Mouse (Mus musculus) hindbrain, postnatal 0 days (tissue): ENCODE results near the gene Vmn1r131. TPM values are rescaled to one million over a fixed set of nuclear protein-coding genes. Genes with fewer than 3 reads are reported as not detected.
"Not testable (repeated sequence)": the region's sequence is repeated elsewhere in the genome, so short reads cannot be mapped to it uniquely, and the experiment has no call there.

Source experiments
- ATAC-seq: fragments of 200-750 bp; cut with Nextera tagmentation; 2 replicates; pipeline ENCODE4 v1.8.0; 2017; ENCODE audit warnings: mild to moderate bottlenecking, moderate TSS enrichment, moderate library complexity
- DNase-seq: peaks from one replicate; pipeline ENCODE4 v3.0.0-alpha.2; 2015; ENCODE audit warnings: low spot score
- H3K27ac ChIP-seq: fragments of 300-500 bp; sonication (generic); 2 replicates; pipeline ENCODE4 v1.5.1; 2014; ENCODE audit warnings: mild to moderate bottlenecking
- H3K27me3 ChIP-seq: fragments of 300-500 bp; sonication (generic); 2 replicates; pipeline ENCODE4 v1.6.1; 2014; ENCODE audit warnings: low read length, mixed read lengths; ENCODE audit not compliant: insufficient read depth
- H3K36me3 ChIP-seq: fragments of 300-500 bp; sonication (generic); 2 replicates; pipeline ENCODE4 v1.6.1; 2014; ENCODE audit warnings: low read length, mixed read lengths; ENCODE audit not compliant: insufficient read depth
- H3K4me1 ChIP-seq: fragments of 300-500 bp; sonication (generic); 2 replicates; pipeline ENCODE4 v1.6.1; 2014; ENCODE audit warnings: antibody characterized with exemption, low read length, mixed read lengths; ENCODE audit not compliant: insufficient read depth
- H3K4me2 ChIP-seq: fragments of 300-500 bp; sonication (generic); 2 replicates; pipeline ENCODE4 v1.6.1; 2014; ENCODE audit warnings: low read depth, mild to moderate bottlenecking, low read length, moderate library complexity, mixed read lengths
- H3K4me3 ChIP-seq: fragments of 300-500 bp; sonication (generic); 2 replicates; pipeline ENCODE4 v1.5.1; 2014; ENCODE audit warnings: low read length
- H3K9ac ChIP-seq: fragments of 300-500 bp; sonication (generic); replicated peaks from 2 replicates; pipeline ENCODE4 v1.6.1; 2014; ENCODE audit warnings: mild to moderate bottlenecking, low read length, moderate library complexity, mixed read lengths
- H3K9me3 ChIP-seq: fragments of 300-500 bp; sonication (generic); 2 replicates; pipeline ENCODE4 v1.6.1; 2016; ENCODE audit warnings: low read length, mixed read lengths
- WGBS: fragments of 180-500 bp; shearing (Covaris S2); extraction: QIAGEN DNeasy Blood & Tissue Kit; methylation state at CpG from one replicate; pipeline ENCODE4 v1.1.7; 2014; 5-methylcytosine and 5-hydroxymethylcytosine counted together
- polyA plus RNA-seq: library from polyadenylated mRNA; unstranded; fragments of >200 nt; fragmentation: Nextera tagmentation; extraction: Ambion mirVana; gene quantifications from 2 replicates; pipeline ENCODE4 v1.2.1, GENCODE M21; 2015
- total RNA-seq: library from RNA; depleted of rRNA; stranded (reverse); fragments of >200 nt; gene quantifications from 2 replicates; pipeline ENCODE4 v1.2.3, GENCODE M21; 2014; rRNA removed

Gene Vmn1r131
- total RNA-seq (not detected in 2 replicates), polyA plus RNA-seq (not detected in 2 replicates)

DNA sequence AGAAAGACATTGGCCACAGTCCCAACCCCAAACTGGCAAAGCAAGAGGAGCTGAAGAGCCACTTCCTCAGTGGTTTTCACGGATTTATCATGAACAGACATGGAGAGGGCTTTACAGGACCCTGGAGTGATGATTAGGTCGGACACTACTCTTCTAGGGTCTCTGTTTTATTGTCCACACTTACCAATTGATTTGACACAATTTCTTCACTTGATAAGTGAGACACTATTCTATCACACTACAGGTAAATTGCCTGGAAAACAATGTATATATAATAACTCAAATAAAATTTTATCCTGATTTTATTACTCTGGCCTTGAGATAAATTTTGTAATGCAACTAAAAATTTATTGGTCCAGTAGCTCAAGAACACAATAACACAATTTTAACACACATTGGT is at the start of gene Vmn1r131:
Vmn1r131 (minus strand) TSS at position 101 of the 400 bp plus-strand sequence.
- no CpG with 5 or more reads among the region's 2 CpGs for WGBS

DNA sequence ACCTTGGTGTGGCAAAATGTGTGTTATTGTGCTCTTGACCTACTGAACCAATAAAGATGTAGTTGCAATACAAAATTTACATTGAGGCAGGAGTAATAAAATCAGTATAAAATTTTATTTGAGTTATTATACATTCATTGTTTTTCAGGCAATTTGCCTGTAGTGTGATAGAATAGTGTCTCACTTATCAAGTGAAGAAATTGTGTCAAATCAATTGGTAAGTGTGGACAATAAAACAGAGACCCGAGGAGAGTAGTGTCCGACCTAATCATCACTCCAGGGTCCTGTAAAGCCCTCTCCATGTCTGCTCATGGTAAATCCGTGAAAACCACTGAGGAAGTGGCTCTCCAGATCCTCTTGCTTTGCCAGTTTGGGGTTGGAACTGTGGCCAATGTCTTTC is 34.4 kb downstream of the Vmn1r131 start, which contains the start of gene Vmn1r130:
Vmn1r130 (plus strand) TSS at position 301 of the 400 bp plus-strand sequence.
- H3K4me3 ChIP-seq, H3K9me3 ChIP-seq, H3K4me1 ChIP-seq, H3K4me2 ChIP-seq, H3K27ac ChIP-seq, H3K27me3 ChIP-seq, H3K36me3 ChIP-seq, H3K9ac ChIP-seq, DNase-seq, ATAC-seq: not testable (repeated sequence)
- no CpG with 5 or more reads among the region's 3 CpGs for WGBS

More for the DNA sequence above, at the start of gene Vmn1r131:
- DNase-seq, H3K9ac ChIP-seq, ATAC-seq, H3K27me3 ChIP-seq, H3K4me3 ChIP-seq, H3K27ac ChIP-seq, H3K4me1 ChIP-seq, H3K36me3 ChIP-seq, H3K9me3 ChIP-seq, H3K4me2 ChIP-seq: not testable (repeated sequence)

Other genes with a start within 250 kb of the Vmn1r131 start
- not detected in 2 replicates for gene Vmn1r126, start 244.6 kb downstream of the Vmn1r131 start, total RNA-seq
- not detected in 2 replicates for gene Vmn1r126, start 244.6 kb downstream of the Vmn1r131 start, polyA plus RNA-seq
- not detected in 2 replicates for gene Vmn1r127, start 226.2 kb downstream of the Vmn1r131 start, total RNA-seq
- gene Vmn1r127, start 226.2 kb downstream of the Vmn1r131 start, polyA plus RNA-seq = not detected in 2 replicates
- gene Vmn1r128, start 196.7 kb downstream of the Vmn1r131 start, total RNA-seq = not detected in 2 replicates
- gene Vmn1r128, start 196.7 kb downstream of the Vmn1r131 start, polyA plus RNA-seq = not detected in 2 replicates
- gene Vmn1r129, start 184.8 kb downstream of the Vmn1r131 start, total RNA-seq = not detected in 2 replicates
- not detected in 2 replicates for gene Vmn1r129, start 184.8 kb downstream of the Vmn1r131 start, polyA plus RNA-seq
- not detected in 2 replicates for gene Gm6882, start 113.3 kb downstream of the Vmn1r131 start, total RNA-seq
- gene Gm6882, start 113.3 kb downstream of the Vmn1r131 start, polyA plus RNA-seq = not detected in 2 replicates
- gene Vmn1r130, start 34.3 kb downstream of the Vmn1r131 start, total RNA-seq = not detected in 2 replicates
- not detected in 2 replicates for gene Vmn1r130, start 34.3 kb downstream of the Vmn1r131 start, polyA plus RNA-seq
- not detected in 2 replicates for gene Vmn1r132, start 68.0 kb upstream of the Vmn1r131 start, total RNA-seq
- not detected in 2 replicates for gene Vmn1r132, start 68.0 kb upstream of the Vmn1r131 start, polyA plus RNA-seq
- gene Gm4175, start 215.4 kb upstream of the Vmn1r131 start, total RNA-seq = not detected in 2 replicates
- not detected in 2 replicates for gene Gm4175, start 215.4 kb upstream of the Vmn1r131 start, polyA plus RNA-seq